Comparison of ENCODE assay signal across 15 mouse cellular contexts in the genomic region with DNA sequence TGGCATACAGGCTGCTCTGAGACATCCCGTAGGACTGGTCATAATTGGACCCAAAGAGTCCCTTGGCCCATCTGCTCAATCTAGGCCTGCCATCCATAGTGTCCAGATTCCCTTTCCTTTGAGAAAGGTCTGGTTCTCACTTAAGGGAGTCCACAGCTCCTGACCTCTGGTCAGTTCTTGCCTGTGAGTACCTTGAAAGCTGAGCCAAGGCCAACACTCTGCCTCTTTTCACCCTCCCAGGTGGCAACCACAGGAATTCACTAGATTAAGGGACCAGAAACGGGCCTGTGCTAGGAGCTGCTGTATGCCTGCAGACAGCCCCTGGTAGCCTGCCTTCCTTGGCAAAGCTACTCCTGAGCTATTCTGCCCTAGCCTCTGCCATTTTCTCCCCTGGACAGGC. TPM values are rescaled to one million over a fixed set of nuclear protein-coding genes. Genes with fewer than 3 reads are reported as not detected.
DNase-seq lines count a peak whose midpoint lies in the region; ATAC-seq and TF ChIP-seq lines count a peak whose summit lies in the region.
"Had no signal": no experiment of that assay in that cellular context is flagged by ENCODE, and none has a peak within 500 bp of the region (broad histone marks: within the 10 kb centered on the region; RNA-seq: fewer than 3 reads in every experiment).

No protein-coding gene starts in this region.

- no peaks in the 10 kb centered on the region for H3K9me3 ChIP-seq in kidney, embryonic 15.5 days (replicated peaks)
- no peaks in the 10 kb centered on the region for H3K9me3 ChIP-seq in lung, embryonic 15.5 days
- H3K9me3 ChIP-seq in stomach, embryonic 14.5 days (ENCODE audit: control insufficient read depth, low read depth, low read length) = no peaks in the 10 kb centered on the region
- H3K9me3 ChIP-seq: megakaryocyte, embryonic 14.5 days had no signal

- intact Hi-C loops in heart, adult 2 months (cut with DNase I) = no loop called here
- intact Hi-C loops in heart, postnatal 14 days (cut with DNase I) = loop anchor here (5.0 kb wide), 1 partner anchor 38 kb away; no protein-coding TSS in a partner anchor

- H3K36me3 ChIP-seq in heart, adult 2 months (ENCODE audit: control insufficient read depth, insufficient read depth, low read length) = peaks cover 16% of the 10 kb centered on the region
- no peaks in the 10 kb centered on the region for H3K36me3 ChIP-seq in kidney, embryonic 15.5 days
- no peaks in the 10 kb centered on the region for H3K36me3 ChIP-seq in kidney, adult 2 months (ENCODE audit: control insufficient read depth, insufficient read depth, low read length)
- no peaks in the 10 kb centered on the region for H3K36me3 ChIP-seq in lung, embryonic 15.5 days
- no peaks in the 10 kb centered on the region for H3K36me3 ChIP-seq in stomach, embryonic 14.5 days (ENCODE audit: control insufficient read depth, insufficient read depth, low read length)

- H3K4me3 ChIP-seq in heart, adult 2 months = peak overlapping the region; percentile 83
- no peak overlapping the region for H3K4me3 ChIP-seq in kidney, embryonic 15.5 days (replicated peaks)
- H3K4me3 ChIP-seq in kidney, adult 2 months (ENCODE audit: insufficient read depth, low read depth, low read length) = no peak overlapping the region
- H3K4me3 ChIP-seq in lung, embryonic 15.5 days = no peak overlapping the region
- H3K4me3 ChIP-seq in stomach, embryonic 14.5 days (ENCODE audit: low read depth, low read length) = no peak overlapping the region
- H3K4me3 ChIP-seq: megakaryocyte, embryonic 14.5 days had no signal

- no peak for ATAC-seq in kidney, embryonic 15.5 days (replicated peaks; ENCODE audit: low FRiP score)
- ATAC-seq in lung, embryonic 15.5 days (ENCODE audit: borderline replicate concordance, extremely low read depth, low FRiP score, low TSS enrichment) = no peak
- ATAC-seq in stomach, embryonic 14.5 days (ENCODE audit: insufficient number of reproducible peaks, insufficient read depth, low FRiP score, low read depth) = no peak

- peak overlapping the region; percentile 25; the same call in 1 of the 2 replicates for H3K9ac ChIP-seq in heart, adult 2 months (ENCODE audit: low read depth, low read length)
- no peak overlapping the region for H3K9ac ChIP-seq in kidney, embryonic 15.5 days
- H3K9ac ChIP-seq in lung, embryonic 15.5 days = no peak overlapping the region
- H3K9ac ChIP-seq in stomach, embryonic 14.5 days (replicated peaks; ENCODE audit: low read depth, low read length) = no peak overlapping the region

- H3K79me2 ChIP-seq in heart, adult 2 months (replicated peaks; ENCODE audit: control insufficient read depth, insufficient read depth, low read length) = peaks cover 4% of the 10 kb centered on the region; the same call in 1 of the 2 replicates

- H3K27me3 ChIP-seq in heart, adult 2 months (ENCODE audit: control insufficient read depth, insufficient read depth, low read length) = no peaks in the 10 kb centered on the region
- peaks cover 10% of the 10 kb centered on the region; the same call in 1 of the 2 replicates for H3K27me3 ChIP-seq in kidney, embryonic 15.5 days
- H3K27me3 ChIP-seq in kidney, adult 2 months (replicated peaks; ENCODE audit: control insufficient read depth, insufficient read depth, low read length) = no peaks in the 10 kb centered on the region
- H3K27me3 ChIP-seq in lung, embryonic 15.5 days = peaks cover 9% of the 10 kb centered on the region; the same call in 1 of the 2 replicates
- 0 out of 2 replicates have a peak, but pooled peaks cover 2% of the 10 kb centered on the region for H3K27me3 ChIP-seq in stomach, embryonic 14.5 days (ENCODE audit: control insufficient read depth, insufficient read depth, low read length)

- peak overlapping the region; percentile 98 for H3K27ac ChIP-seq in heart, adult 2 months
- H3K27ac ChIP-seq in kidney, embryonic 15.5 days = no peak overlapping the region
- no peak overlapping the region for H3K27ac ChIP-seq in kidney, adult 2 months (ENCODE audit: insufficient read depth, low read depth, low read length)
- H3K27ac ChIP-seq in lung, embryonic 15.5 days = no peak overlapping the region
- no peak overlapping the region for H3K27ac ChIP-seq in stomach, embryonic 14.5 days (ENCODE audit: low read length)

- peaks cover 35% of the 10 kb centered on the region for H3K4me1 ChIP-seq in heart, adult 2 months (ENCODE audit: control insufficient read depth, insufficient read depth, low read length)
- peaks cover 53% of the 10 kb centered on the region for H3K4me1 ChIP-seq in kidney, embryonic 15.5 days
- peaks cover 3% of the 10 kb centered on the region; the same call in 1 of the 2 replicates for H3K4me1 ChIP-seq in kidney, adult 2 months (ENCODE audit: control insufficient read depth, insufficient read depth, low read length)
- peaks cover 47% of the 10 kb centered on the region for H3K4me1 ChIP-seq in lung, embryonic 15.5 days
- H3K4me1 ChIP-seq in stomach, embryonic 14.5 days (ENCODE audit: control insufficient read depth, insufficient read depth, low read length) = peaks cover 13% of the 10 kb centered on the region

- H3K4me2 ChIP-seq in kidney, embryonic 15.5 days = peak overlapping the region; percentile 99; the same call in 1 of the 2 replicates
- H3K4me2 ChIP-seq in lung, embryonic 15.5 days = 0 out of 2 replicates have a peak overlapping the region, but pooled peaks have one; percentile 73
- 0 out of 2 replicates have a peak overlapping the region, but pooled peaks have one; percentile 76 for H3K4me2 ChIP-seq in stomach, embryonic 14.5 days (replicated peaks; ENCODE audit: low read depth, low read length)

- no peak for TF ChIP-seq POLR2A in heart, adult 2 months (IDR thresholded peaks at IDR 0.05; ENCODE audit: insufficient read depth, low read depth, low read length)
- no peak for TF ChIP-seq POLR2A in kidney, adult 2 months (IDR thresholded peaks at IDR 0.05; ENCODE audit: low read depth, low read length)

- TF ChIP-seq EP300 in heart, adult 2 months (IDR thresholded peaks at IDR 0.05; ENCODE audit: insufficient read depth, low read depth, low read length) = no peak

- no peak for TF ChIP-seq CTCF in heart, adult 2 months (IDR thresholded peaks at IDR 0.05)
- no peak for TF ChIP-seq CTCF in kidney, adult 2 months (conservative IDR thresholded peaks at IDR 0.05; ENCODE audit: insufficient read depth, insufficient read length, low read depth, low read length)

- 33% methylated on average over 2 of the region's 2 CpGs for WGBS in heart, adult 2 months
- WGBS in kidney, embryonic 15.5 days = 90% methylated on average over 2 of the region's 2 CpGs
- WGBS in kidney, adult 2 months = 98% methylated on average over 2 of the region's 2 CpGs
- 74% methylated on average over 2 of the region's 2 CpGs for WGBS in lung, embryonic 15.5 days
- WGBS in stomach, embryonic 14.5 days = 85% methylated on average over 2 of the region's 2 CpGs

- no peak for DNase-seq in heart, adult 2 months
- DNase-seq in heart, postnatal 14 days = no peak
- DNase-seq in kidney, adult 2 months = no peak
- no peak for DNase-seq in retina, postnatal 1 day
- no peak for DNase-seq in adrenal gland, postnatal 25 days
- DNase-seq: cerebellum, adult 9-11 months; kidney, postnatal 4 days; thymus, adult 2 months had no signal

RNA-seq across cellular contexts. Expression of a gene that starts 2.5 kb away (rescaled TPM):
- total RNA-seq in heart, adult 2 months (2021) = 10 to 100 TPM; 53.4 to 67.5 TPM
- 56.7 and 58.4 TPM in 2 replicates for polyA plus RNA-seq in heart, adult 2 months (2012; rRNA removed)
- total RNA-seq in heart, postnatal 14 days (2021) = 10 to 100 TPM; 90.2 to 99.0 TPM
- polyA plus RNA-seq in kidney, embryonic 15.5 days (2015; fragmentation: Nextera tagmentation; extraction: Ambion mirVana) = 10.0 and 12.3 TPM in 2 replicates
- polyA plus RNA-seq in kidney, adult 2 months (2012; rRNA removed) = 5.3 and 5.6 TPM in 2 replicates
- polyA plus RNA-seq in lung, embryonic 15.5 days (2015; fragmentation: Nextera tagmentation; extraction: Ambion mirVana) = 18.1 and 20.4 TPM in 2 replicates
- polyA plus RNA-seq in stomach, embryonic 14.5 days (2014; fragmentation: Nextera tagmentation; extraction: Ambion mirVana) = 21.5 and 22.0 TPM in 2 replicates
- 8.7 and 10.5 TPM in 2 replicates for total RNA-seq in adrenal gland, postnatal 25 days (2021)

RNA-seq across cellular contexts. Expression of a gene that starts 22.5 kb away (rescaled TPM):
- total RNA-seq in heart, adult 2 months (2021) = 10 to 100 TPM; 12.2 to 15.2 TPM
- polyA plus RNA-seq in heart, adult 2 months (2012; rRNA removed) = 23.9 and 31.1 TPM in 2 replicates
- total RNA-seq in heart, postnatal 14 days (2021) = 10 to 100 TPM; 18.6 TPM
- 47.0 and 49.0 TPM in 2 replicates for polyA plus RNA-seq in kidney, embryonic 15.5 days (2015; fragmentation: Nextera tagmentation; extraction: Ambion mirVana)
- polyA plus RNA-seq in kidney, adult 2 months (2012; rRNA removed) = 27.7 and 29.8 TPM in 2 replicates
- polyA plus RNA-seq in lung, embryonic 15.5 days (2015; fragmentation: Nextera tagmentation; extraction: Ambion mirVana) = 39.6 and 40.4 TPM in 2 replicates
- polyA plus RNA-seq in stomach, embryonic 14.5 days (2014; fragmentation: Nextera tagmentation; extraction: Ambion mirVana) = 38.0 and 44.2 TPM in 2 replicates
- 22.4 and 23.0 TPM in 2 replicates for total RNA-seq in adrenal gland, postnatal 25 days (2021)

RNA-seq across cellular contexts. Expression of a gene that starts 22.9 kb away (rescaled TPM):
- total RNA-seq in heart, adult 2 months (2021) = 1 to 10 TPM; 7.6 to 8.1 TPM
- 5.5 and 7.3 TPM in 2 replicates for polyA plus RNA-seq in heart, adult 2 months (2012; rRNA removed)
- total RNA-seq in heart, postnatal 14 days (2021) = 10 to 100 TPM; 11.6 to 11.9 TPM
- polyA plus RNA-seq in kidney, embryonic 15.5 days (2015; fragmentation: Nextera tagmentation; extraction: Ambion mirVana) = 8.6 and 9.6 TPM in 2 replicates
- polyA plus RNA-seq in kidney, adult 2 months (2012; rRNA removed) = 6.2 and 6.5 TPM in 2 replicates
- 8.2 and 9.4 TPM in 2 replicates for polyA plus RNA-seq in lung, embryonic 15.5 days (2015; fragmentation: Nextera tagmentation; extraction: Ambion mirVana)
- 7.4 and 8.3 TPM in 2 replicates for polyA plus RNA-seq in stomach, embryonic 14.5 days (2014; fragmentation: Nextera tagmentation; extraction: Ambion mirVana)
- 11.3 and 13.6 TPM in 2 replicates for total RNA-seq in adrenal gland, postnatal 25 days (2021)

RNA-seq across cellular contexts. Expression of a gene that starts 44.2 kb away (rescaled TPM):
- total RNA-seq in heart, adult 2 months (2021) = not detected
- 0.44 and 0.59 TPM in 2 replicates for polyA plus RNA-seq in heart, adult 2 months (2012; rRNA removed)
- under 1 TPM in 1 of 2 experiments, not detected in 1; 0.37 TPM for total RNA-seq in heart, postnatal 14 days (2021)
- 0.33 TPM in 1 of 2 replicates, not detected in the other for polyA plus RNA-seq in kidney, embryonic 15.5 days (2015; fragmentation: Nextera tagmentation; extraction: Ambion mirVana)
- polyA plus RNA-seq in kidney, adult 2 months (2012; rRNA removed) = 0.22 and 0.41 TPM in 2 replicates
- polyA plus RNA-seq in lung, embryonic 15.5 days (2015; fragmentation: Nextera tagmentation; extraction: Ambion mirVana) = 0.63 and 0.64 TPM in 2 replicates
- not detected in 2 replicates for polyA plus RNA-seq in stomach, embryonic 14.5 days (2014; fragmentation: Nextera tagmentation; extraction: Ambion mirVana)
- 0.76 TPM in 1 of 2 replicates, not detected in the other for total RNA-seq in adrenal gland, postnatal 25 days (2021)
- total RNA-seq: gastrocnemius, adult 18-20 months; liver, adult 2 months had no signal
- polyA plus RNA-seq: intestine, embryonic 14.5 days; liver, adult 2 months had no signal

RNA-seq across cellular contexts. Expression of a gene that starts 48.2 kb away (rescaled TPM):
- total RNA-seq in heart, adult 2 months (2021) = under 1 TPM; 0.61 to 0.63 TPM
- 1.00 and 1.2 TPM in 2 replicates for polyA plus RNA-seq in heart, adult 2 months (2012; rRNA removed)
- total RNA-seq in heart, postnatal 14 days (2021) = 1 to 10 TPM; 1.3 to 1.7 TPM
- polyA plus RNA-seq in kidney, embryonic 15.5 days (2015; fragmentation: Nextera tagmentation; extraction: Ambion mirVana) = 0.44 and 0.81 TPM in 2 replicates
- 0.38 and 1.1 TPM in 2 replicates for polyA plus RNA-seq in kidney, adult 2 months (2012; rRNA removed)
- 0.25 and 0.99 TPM in 2 replicates for polyA plus RNA-seq in lung, embryonic 15.5 days (2015; fragmentation: Nextera tagmentation; extraction: Ambion mirVana)
- 0.04 and 0.71 TPM in 2 replicates for polyA plus RNA-seq in stomach, embryonic 14.5 days (2014; fragmentation: Nextera tagmentation; extraction: Ambion mirVana)
- 0.52 and 1.6 TPM in 2 replicates for total RNA-seq in adrenal gland, postnatal 25 days (2021)
